Mouse (Mus musculus): ENCODE results near the gene Borcs6.
A peak's percentile ranks its signal among the peaks of the same experiment; 100 is the strongest.

Gene Borcs6

GRCm38 (mm10) chr11:69102403-69102725 lies 42.8 kb downstream of the Borcs6 start:
- no peak for DNase-seq (ENCODE audit: low read depth, low spot score)

GRCm38 (mm10) chr11:69103121-69103520 lies 43.6 kb downstream of the Borcs6 start:
- no peak for DNase-seq (ENCODE audit: low read depth, low spot score)

- no peak for DNase-seq (ENCODE audit: low read depth, low spot score)
Measured at GRCm38 (mm10) chr11:69103531-69104435, 44.3 kb downstream of the Borcs6 start.

- no peak for DNase-seq (ENCODE audit: low read depth, low spot score)
Measured at GRCm38 (mm10) chr11:69104487-69104886, 45.0 kb downstream of the Borcs6 start.

GRCm38 (mm10) chr11:69105227-69105626 lies 45.7 kb downstream of the Borcs6 start:
- no peak for DNase-seq (ENCODE audit: low read depth, low spot score)

GRCm38 (mm10) chr11:69105796-69106195 lies 46.3 kb downstream of the Borcs6 start:
- DNase-seq (ENCODE audit: low read depth, low spot score), result no peak

- no peak for DNase-seq (ENCODE audit: low read depth, low spot score)
Measured at GRCm38 (mm10) chr11:69106299-69106698, 46.8 kb downstream of the Borcs6 start.

GRCm38 (mm10) chr11:69106842-69107241 lies 47.3 kb downstream of the Borcs6 start:
- DNase-seq (ENCODE audit: low read depth, low spot score), result no peak

- DNase-seq (ENCODE audit: low read depth, low spot score), result no peak
Measured at GRCm38 (mm10) chr11:69107676-69108075, 48.2 kb downstream of the Borcs6 start.

GRCm38 (mm10) chr11:69108223-69108622 lies 48.7 kb downstream of the Borcs6 start:
- no peak for DNase-seq (ENCODE audit: low read depth, low spot score)

GRCm38 (mm10) chr11:69109032-69109900 lies 49.7 kb downstream of the Borcs6 start:
- no peak for DNase-seq (ENCODE audit: low read depth, low spot score)

GRCm38 (mm10) chr11:69110319-69111046 lies 51.0 kb downstream of the Borcs6 start:
- DNase-seq (ENCODE audit: low read depth, low spot score), result peak; percentile 95
